Mouse (Mus musculus): Measurements from ENCODE around the gene Fgf4. TPM values are rescaled to one million over a fixed set of nuclear protein-coding genes. Genes with fewer than 3 reads are reported as not detected.

Gene Fgf4
- polyA plus RNA-seq, 1 experiment from 2014 or later: not detected

- Histone ChIP-seq H3K9ac (no peak overlapping the region), H3K4me3 (no peak overlapping the region), H3K4me1 (replicated peaks) (no peaks in the 10 kb centered on the region), H3K27me3 (peaks cover 44% of the 10 kb centered on the region), H3K27ac (replicated peaks) (no peak overlapping the region), H3K36me3 (no peaks in the 10 kb centered on the region), H3K9me3 (no peaks in the 10 kb centered on the region), H3K4me2 (no peak overlapping the region)
- ATAC-seq (ENCODE audit: low read depth): no peak
- 63% methylated on average over 3 of the region's 3 CpGs for WGBS
Observed at GRCm38 (mm10) chr7:144854966-144855365, 7.8 kb downstream of the Fgf4 start.

DNA sequence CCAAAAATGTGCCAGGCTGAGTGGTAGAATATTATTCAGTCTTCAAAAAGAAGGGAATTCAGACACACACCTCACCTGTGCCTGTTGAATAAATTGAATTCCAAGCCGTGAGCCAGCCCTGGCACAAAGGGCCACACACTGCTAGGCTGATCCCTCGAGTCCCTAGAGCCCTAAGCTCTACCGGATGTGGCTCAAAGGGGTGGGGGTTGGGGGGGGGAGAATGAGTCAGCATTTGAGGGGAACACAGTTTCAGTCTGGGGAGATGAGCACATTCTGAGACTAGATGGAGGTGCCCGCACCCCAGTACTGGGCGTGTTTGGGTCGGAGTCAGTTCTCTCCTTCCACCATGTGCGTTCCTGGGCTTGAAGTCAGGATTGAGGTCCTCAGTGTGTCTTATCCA is 10.0 kb downstream of the Fgf4 start:
- no peaks in the 10 kb centered on the region for H3K36me3 ChIP-seq
- H3K9me3 ChIP-seq: no peaks in the 10 kb centered on the region
- H3K4me2 ChIP-seq: no peak overlapping the region
- H3K27me3 ChIP-seq: peaks cover 55% of the 10 kb centered on the region
- WGBS: 87% methylated on average over 7 of the region's 7 CpGs
- no peak for ATAC-seq (ENCODE audit: low read depth)
- H3K4me3 ChIP-seq: no peak overlapping the region
- peaks cover 13% of the 10 kb centered on the region for H3K4me1 ChIP-seq (replicated peaks)
- no peak overlapping the region for H3K27ac ChIP-seq (replicated peaks)
- H3K9ac ChIP-seq: no peak overlapping the region

DNA sequence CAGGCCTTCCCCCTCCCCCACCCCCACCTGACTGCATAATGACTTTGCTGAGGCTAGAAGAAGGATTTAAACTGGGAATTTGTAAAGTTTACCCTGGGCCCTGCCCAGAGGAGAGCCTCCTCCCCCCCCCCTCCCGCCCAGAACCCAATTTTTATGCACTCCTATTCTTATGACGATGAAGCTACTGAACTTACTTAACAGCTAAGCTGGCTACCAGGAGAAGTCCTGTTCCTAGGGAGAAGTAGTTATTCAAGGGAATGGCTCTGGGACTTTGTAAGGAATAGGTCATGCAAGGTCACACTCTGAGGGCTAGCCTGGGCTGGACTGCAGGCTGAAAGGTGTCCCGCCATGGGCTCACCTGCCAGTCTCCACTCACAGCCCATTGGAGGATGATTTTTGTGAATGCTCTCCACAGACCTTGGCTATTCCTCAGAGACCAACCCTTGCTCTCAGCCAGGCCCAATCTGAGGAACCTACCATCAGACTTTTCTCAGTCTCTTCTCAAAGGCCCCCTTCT is 10.7 kb downstream of the Fgf4 start:
- 62% methylated on average over 3 of the region's 3 CpGs for WGBS
- Histone ChIP-seq H3K9me3 (no peaks in the 10 kb centered on the region), H3K4me1 (replicated peaks) (peaks cover 15% of the 10 kb centered on the region), H3K36me3 (no peaks in the 10 kb centered on the region), H3K4me3 (no peak overlapping the region), H3K27ac (replicated peaks) (no peak overlapping the region), H3K27me3 (peaks cover 63% of the 10 kb centered on the region), H3K9ac (no peak overlapping the region), H3K4me2 (no peak overlapping the region)
- ATAC-seq (ENCODE audit: low read depth): no peak

DNA sequence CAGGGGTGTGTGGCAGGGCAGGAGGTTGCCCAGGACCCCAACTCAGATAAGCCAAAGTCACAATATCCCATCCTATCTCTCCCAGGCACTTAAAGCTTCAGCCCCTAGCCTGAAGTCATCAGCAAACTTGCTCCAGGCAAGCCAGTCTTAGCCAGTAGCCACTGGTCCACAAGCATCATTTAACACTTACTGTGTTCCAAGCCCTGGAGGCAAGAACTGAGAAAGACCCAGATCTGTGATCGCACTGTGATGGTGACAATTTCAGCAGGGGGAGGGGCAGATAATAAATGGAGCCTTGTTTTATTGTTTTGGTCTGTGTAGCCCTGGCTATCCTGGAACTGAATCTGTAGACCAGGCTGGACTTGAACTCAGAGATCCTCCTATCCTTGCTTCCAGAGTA is 11.5 kb downstream of the Fgf4 start:
- no peaks in the 10 kb centered on the region for H3K9me3 ChIP-seq
- H3K36me3 ChIP-seq: no peaks in the 10 kb centered on the region
- no peak overlapping the region for H3K4me3 ChIP-seq
- H3K27ac ChIP-seq (replicated peaks): no peak overlapping the region
- peaks cover 71% of the 10 kb centered on the region for H3K27me3 ChIP-seq
- H3K4me2 ChIP-seq: no peak overlapping the region
- peaks cover 15% of the 10 kb centered on the region for H3K4me1 ChIP-seq (replicated peaks)
- no peak for ATAC-seq (ENCODE audit: low read depth)
- 74% methylated on average over 1 of the region's 1 CpGs for WGBS
- H3K9ac ChIP-seq: no peak overlapping the region

GRCm38 (mm10) chr7:144861056-144861768 is 14.0 kb downstream of the Fgf4 start:
- WGBS: under 1% methylated on average over 65 of the region's 72 CpGs

GRCm38 (mm10) chr7:144861769-144862070 is 14.6 kb downstream of the Fgf4 start:
- peak overlapping the region; percentile 25 for H3K4me3 ChIP-seq
- ATAC-seq (ENCODE audit: low read depth): no peak
- under 1% methylated on average over 28 of the region's 28 CpGs for WGBS
- H3K4me2 ChIP-seq: peak overlapping the region; percentile 35
- peaks cover 15% of the 10 kb centered on the region for H3K4me1 ChIP-seq (replicated peaks)
- H3K9ac ChIP-seq: no peak overlapping the region
- no peak overlapping the region for H3K27ac ChIP-seq (replicated peaks)
- H3K27me3 ChIP-seq: peaks cover 86% of the 10 kb centered on the region
- H3K9me3 ChIP-seq: no peaks in the 10 kb centered on the region
- no peaks in the 10 kb centered on the region for H3K36me3 ChIP-seq

More at GRCm38 (mm10) chr7:144861056-144861768, 14.0 kb downstream of the Fgf4 start:
- ATAC-seq (ENCODE audit: low read depth): no peak
- Histone ChIP-seq H3K27ac (replicated peaks) (no peak overlapping the region), H3K4me3 (peak overlapping the region; percentile 25), H3K36me3 (no peaks in the 10 kb centered on the region), H3K9ac (no peak overlapping the region), H3K27me3 (peaks cover 81% of the 10 kb centered on the region), H3K4me1 (replicated peaks) (peaks cover 15% of the 10 kb centered on the region), H3K9me3 (no peaks in the 10 kb centered on the region), H3K4me2 (peak overlapping the region; percentile 35)

- Histone ChIP-seq H3K27ac (replicated peaks) (no peak overlapping the region), H3K9ac (no peak overlapping the region), H3K36me3 (no peaks in the 10 kb centered on the region), H3K27me3 (peaks cover 90% of the 10 kb centered on the region), H3K4me2 (peak overlapping the region; percentile 35), H3K4me1 (replicated peaks) (peaks cover 15% of the 10 kb centered on the region), H3K4me3 (0 out of 2 replicates have a peak overlapping the region, but pooled peaks have one; percentile 25), H3K9me3 (no peaks in the 10 kb centered on the region)
- no peak for ATAC-seq (ENCODE audit: low read depth)
- WGBS: under 1% methylated on average over 15 of the region's 15 CpGs
Observed at GRCm38 (mm10) chr7:144862126-144862525, 15.0 kb downstream of the Fgf4 start.

- 2% methylated on average over 18 of the region's 18 CpGs for WGBS
Observed at GRCm38 (mm10) chr7:144862712-144863111, 15.5 kb downstream of the Fgf4 start.

DNA sequence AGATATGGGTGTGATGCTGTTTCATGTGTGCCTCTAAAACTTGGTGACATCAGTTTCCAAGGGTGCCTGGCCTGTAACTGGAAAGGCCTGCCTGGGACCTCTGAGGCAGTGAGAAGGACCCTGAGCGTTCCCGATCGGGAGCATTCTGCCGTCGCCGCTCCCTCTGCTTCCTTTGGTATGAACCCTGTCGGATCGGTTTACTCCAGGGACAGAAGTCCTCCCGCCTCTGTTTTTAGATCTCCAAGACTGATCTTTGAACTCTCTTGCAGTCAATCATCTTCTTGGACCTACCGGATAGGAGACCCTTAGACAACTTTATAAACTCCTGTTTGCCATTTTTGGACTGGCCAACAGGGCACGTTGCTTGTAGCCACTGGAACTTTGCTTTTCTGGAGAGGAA is 16.0 kb downstream of the Fgf4 start:
- no peak overlapping the region for H3K9ac ChIP-seq
- no peaks in the 10 kb centered on the region for H3K36me3 ChIP-seq
- peaks cover 95% of the 10 kb centered on the region for H3K27me3 ChIP-seq
- no peak overlapping the region for H3K4me2 ChIP-seq
- no peak overlapping the region for H3K4me3 ChIP-seq
- no peaks in the 10 kb centered on the region for H3K9me3 ChIP-seq
- WGBS: 2% methylated on average over 11 of the region's 11 CpGs
- H3K4me1 ChIP-seq (replicated peaks): peaks cover 15% of the 10 kb centered on the region
- no peak overlapping the region for H3K27ac ChIP-seq (replicated peaks)
- no peak for ATAC-seq (ENCODE audit: low read depth)

More at GRCm38 (mm10) chr7:144862712-144863111, 15.5 kb downstream of the Fgf4 start:
- Histone ChIP-seq H3K4me1 (replicated peaks) (peaks cover 15% of the 10 kb centered on the region), H3K36me3 (no peaks in the 10 kb centered on the region), H3K27ac (replicated peaks) (no peak overlapping the region), H3K4me3 (no peak overlapping the region), H3K27me3 (peaks cover 96% of the 10 kb centered on the region), H3K4me2 (no peak overlapping the region), H3K9ac (no peak overlapping the region), H3K9me3 (no peaks in the 10 kb centered on the region)
- ATAC-seq (ENCODE audit: low read depth): no peak

- no peak overlapping the region for H3K27ac ChIP-seq (replicated peaks)
- no peak overlapping the region for H3K9ac ChIP-seq
- H3K4me2 ChIP-seq: no peak overlapping the region
- H3K36me3 ChIP-seq: no peaks in the 10 kb centered on the region
- WGBS: 46% methylated on average over 3 of the region's 3 CpGs
- no peak overlapping the region for H3K4me3 ChIP-seq
- no peak for ATAC-seq (ENCODE audit: low read depth)
- peaks cover 15% of the 10 kb centered on the region for H3K4me1 ChIP-seq (replicated peaks)
- H3K9me3 ChIP-seq: no peaks in the 10 kb centered on the region
- peaks cover 88% of the 10 kb centered on the region for H3K27me3 ChIP-seq
Observed at GRCm38 (mm10) chr7:144864160-144864670, 17.0 kb downstream of the Fgf4 start.

- Histone ChIP-seq H3K4me2 (no peak overlapping the region), H3K4me1 (replicated peaks) (peaks cover 2% of the 10 kb centered on the region), H3K4me3 (no peak overlapping the region), H3K27ac (replicated peaks) (no peak overlapping the region), H3K9me3 (no peaks in the 10 kb centered on the region), H3K36me3 (no peaks in the 10 kb centered on the region), H3K27me3 (peaks cover 58% of the 10 kb centered on the region), H3K9ac (no peak overlapping the region)
- no peak for ATAC-seq (ENCODE audit: low read depth)
- WGBS: 73% methylated on average over 4 of the region's 4 CpGs
Observed at GRCm38 (mm10) chr7:144867161-144867560, 20.0 kb downstream of the Fgf4 start.

DNA sequence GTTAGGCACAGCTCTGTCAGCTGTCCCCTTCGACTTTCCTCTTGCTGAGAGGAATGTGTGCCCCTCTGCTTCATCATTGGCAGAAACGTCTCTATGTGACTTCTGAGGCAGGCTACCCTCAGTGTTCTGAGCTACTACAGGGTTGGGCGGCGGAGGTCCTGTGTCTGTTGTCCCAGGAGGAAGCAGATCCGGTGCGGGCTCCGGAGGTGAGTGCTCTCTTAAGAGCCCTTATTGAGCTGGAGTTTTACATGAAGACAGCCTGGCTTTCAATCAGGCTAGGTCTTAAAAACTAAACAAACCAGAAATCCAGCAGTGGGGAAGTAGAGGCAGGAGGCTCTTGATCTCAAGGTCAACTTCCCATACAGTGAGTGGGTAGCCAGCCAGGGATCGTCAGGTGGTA is 20.4 kb downstream of the Fgf4 start:
- Histone ChIP-seq H3K36me3 (no peaks in the 10 kb centered on the region), H3K27me3 (peaks cover 54% of the 10 kb centered on the region), H3K4me2 (no peak overlapping the region), H3K9ac (no peak overlapping the region), H3K4me1 (replicated peaks) (no peaks in the 10 kb centered on the region; the same call in 1 of the 2 replicates), H3K9me3 (no peaks in the 10 kb centered on the region), H3K27ac (replicated peaks) (no peak overlapping the region), H3K4me3 (no peak overlapping the region)
- ATAC-seq (ENCODE audit: low read depth): no peak
- WGBS: 81% methylated on average over 8 of the region's 8 CpGs

DNA sequence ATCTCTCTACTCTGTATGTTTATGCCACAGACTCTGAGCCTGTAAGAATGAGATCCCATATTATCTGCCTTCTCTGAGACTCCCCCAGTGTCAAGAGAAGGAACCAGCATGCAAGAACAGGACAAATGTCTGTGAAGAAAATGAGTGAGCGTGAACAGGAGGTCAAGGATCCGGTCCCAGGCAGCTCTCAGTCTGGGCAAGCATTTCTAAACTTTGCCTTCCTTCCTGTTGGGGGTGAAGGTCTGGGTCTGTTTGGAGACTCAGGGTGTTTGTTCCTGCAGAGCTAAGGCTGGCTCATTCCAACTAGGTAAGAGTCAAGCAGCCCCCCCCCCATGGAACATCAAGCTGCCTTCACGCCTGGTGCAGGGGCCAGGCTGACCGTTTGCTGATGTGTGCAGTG is 25.3 kb downstream of the Fgf4 start:
- no peaks in the 10 kb centered on the region for H3K4me1 ChIP-seq (replicated peaks)
- H3K4me3 ChIP-seq: no peak overlapping the region
- H3K4me2 ChIP-seq: no peak overlapping the region
- H3K27ac ChIP-seq (replicated peaks): no peak overlapping the region
- H3K9ac ChIP-seq: no peak overlapping the region
- H3K27me3 ChIP-seq: peaks cover 10% of the 10 kb centered on the region
- no peaks in the 10 kb centered on the region for H3K9me3 ChIP-seq
- no peak for ATAC-seq (ENCODE audit: low read depth)
- WGBS: 74% methylated on average over 4 of the region's 4 CpGs
- H3K36me3 ChIP-seq: no peaks in the 10 kb centered on the region

Data from neural tube, embryonic 13.5 days (tissue).